Mouse (Mus musculus) layer of hippocampus, adult 11-12 months (tissue): Measurements from ENCODE around the gene Mpzl1.

ENCODE experiments used
- DNase-seq: peaks from one replicate; pipeline ENCODE4 v3.0.0; 2022; ENCODE audit warnings: low spot score

Mpzl1 gene

GRCm38 (mm10) chr1:165655482-165655881 lies 21.1 kb upstream of the Mpzl1 start:
- no peak for DNase-seq

- no peak for DNase-seq
Measured at GRCm38 (mm10) chr1:165655022-165655421, 20.7 kb upstream of the Mpzl1 start.

- no peak for DNase-seq
Measured at GRCm38 (mm10) chr1:165653126-165653885, 19.0 kb upstream of the Mpzl1 start.

DNA sequence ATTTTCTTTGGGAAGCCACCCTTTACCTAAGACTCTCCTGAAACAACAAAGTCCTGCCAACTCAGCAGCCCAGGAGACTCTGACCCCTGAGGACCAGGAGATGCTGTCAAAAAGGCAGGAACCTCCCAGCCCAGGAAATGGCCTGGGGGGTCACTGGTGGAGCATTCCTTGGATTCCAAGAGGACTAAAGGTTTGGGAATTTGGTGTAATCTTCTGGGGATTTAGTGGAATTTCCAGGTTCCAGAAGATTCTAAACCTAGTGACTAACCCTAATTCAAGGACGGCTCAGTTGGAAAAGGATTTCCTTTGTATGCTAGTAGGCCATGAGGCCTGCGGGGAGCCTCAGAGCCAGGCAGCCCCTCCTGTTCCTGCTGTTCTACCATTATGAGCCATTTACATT lies 18.2 kb upstream of the Mpzl1 start:
- no peak for DNase-seq

DNA sequence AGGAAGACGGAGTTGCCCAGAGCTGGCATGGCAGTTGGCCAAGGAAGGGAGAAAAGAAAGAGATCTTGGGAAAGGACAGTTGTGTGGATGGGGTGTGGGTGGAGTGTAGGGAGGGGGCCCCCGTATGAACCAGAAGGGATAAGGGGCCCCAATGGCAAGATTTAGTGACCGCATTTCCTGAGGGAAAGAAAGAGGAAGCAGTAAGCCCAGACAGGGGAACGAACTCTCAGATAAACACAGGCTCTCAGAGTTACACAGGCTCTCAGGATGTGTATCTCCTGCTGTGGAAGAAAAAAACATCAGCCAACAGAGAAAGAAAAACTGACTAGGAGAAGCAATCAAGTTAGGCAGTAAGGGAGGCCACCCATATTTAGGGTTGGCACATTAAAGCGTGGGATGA lies 16.8 kb upstream of the Mpzl1 start:
- DNase-seq: no peak

DNA sequence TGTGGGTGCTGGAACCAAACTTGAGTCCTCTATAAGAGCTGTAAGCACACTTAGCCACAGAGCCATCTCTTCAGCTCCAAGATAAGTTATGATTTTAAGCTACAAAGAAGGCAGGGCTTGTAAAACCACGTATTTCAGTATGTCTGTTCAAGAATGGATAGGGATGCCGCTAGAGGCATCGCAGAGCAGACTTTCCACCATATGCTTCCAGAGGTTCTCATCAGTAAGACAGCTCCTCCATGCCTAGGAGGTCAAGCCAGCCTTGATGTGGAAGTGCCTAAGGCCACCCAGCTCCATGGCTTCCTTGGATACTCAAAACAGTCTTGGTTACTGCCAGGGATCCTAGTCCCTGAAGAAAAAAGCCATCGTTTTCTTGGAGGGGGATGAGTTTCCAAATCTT lies 10.8 kb upstream of the Mpzl1 start:
- DNase-seq: no peak

GRCm38 (mm10) chr1:165643735-165644134 lies 9.4 kb upstream of the Mpzl1 start:
- DNase-seq: no peak

GRCm38 (mm10) chr1:165642780-165643311 lies 8.5 kb upstream of the Mpzl1 start:
- DNase-seq: peak; percentile 43

- DNase-seq: peak; percentile 90
Measured at GRCm38 (mm10) chr1:165641786-165642771, 7.7 kb upstream of the Mpzl1 start.

GRCm38 (mm10) chr1:165641271-165641771 lies 7.0 kb upstream of the Mpzl1 start:
- DNase-seq: peak; percentile 83

GRCm38 (mm10) chr1:165636289-165636688 lies 2.0 kb upstream of the Mpzl1 start:
- DNase-seq: no peak

DNA sequence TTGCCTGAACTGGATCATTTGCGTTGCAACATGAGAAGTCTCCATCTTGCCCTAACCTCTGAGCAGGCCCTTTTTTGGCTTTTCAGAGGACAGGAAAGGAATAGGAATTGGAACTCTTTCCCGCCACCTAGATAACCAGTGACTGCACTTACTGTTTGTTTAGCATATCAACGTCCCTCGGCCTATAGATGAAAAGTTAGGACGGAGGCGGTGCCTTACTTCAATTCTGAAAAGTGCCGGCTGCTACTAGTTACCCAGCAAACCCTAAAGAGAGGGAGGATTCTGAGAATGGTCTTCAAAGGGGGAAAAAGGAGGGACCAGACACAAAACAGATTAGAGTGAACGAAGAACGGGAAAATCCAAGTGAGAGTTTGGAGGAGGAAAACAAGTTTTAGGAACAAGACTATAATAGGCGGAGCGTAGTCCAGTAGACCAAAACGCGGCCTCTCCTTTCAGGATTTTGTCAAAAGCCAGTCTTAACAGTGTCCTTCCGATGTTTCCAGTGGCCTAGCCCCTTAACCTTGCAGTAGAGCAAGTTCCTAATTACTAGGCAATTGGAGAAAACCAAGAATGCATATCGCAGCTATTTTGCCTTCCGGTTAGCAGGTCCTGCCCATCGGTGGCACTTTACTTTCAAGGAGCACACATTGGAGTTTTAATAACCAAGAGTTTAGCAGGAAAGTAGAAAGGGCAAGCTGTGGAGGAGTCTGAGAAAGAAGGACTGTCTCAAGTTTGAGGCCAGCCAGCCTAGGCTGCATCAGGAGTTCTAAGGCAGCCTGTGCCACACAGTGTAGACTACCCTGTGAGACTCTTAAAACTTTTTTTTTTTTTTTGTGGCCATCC lies 938 bp upstream of the Mpzl1 start:
- no peak for DNase-seq

DNA sequence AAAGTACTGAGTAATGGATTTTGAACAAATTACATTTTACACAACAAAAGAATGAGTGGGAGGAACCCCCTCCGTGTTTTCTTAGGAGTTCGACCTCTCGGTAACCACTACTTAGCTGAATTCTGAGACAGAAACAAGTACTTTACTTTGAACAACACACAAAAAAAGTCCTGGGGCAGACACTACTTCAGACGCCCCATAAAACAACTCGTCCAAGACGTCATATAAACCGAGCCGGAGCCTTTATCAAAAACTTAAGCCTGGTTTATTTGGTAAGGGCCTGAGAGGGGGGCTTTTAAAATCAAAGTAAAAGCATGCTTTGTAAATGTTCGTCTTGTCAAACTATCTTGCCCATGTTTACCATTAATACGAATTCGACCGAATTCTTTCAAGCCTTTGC lies 993 bp downstream of the Mpzl1 start:
- no peak for DNase-seq

DNA sequence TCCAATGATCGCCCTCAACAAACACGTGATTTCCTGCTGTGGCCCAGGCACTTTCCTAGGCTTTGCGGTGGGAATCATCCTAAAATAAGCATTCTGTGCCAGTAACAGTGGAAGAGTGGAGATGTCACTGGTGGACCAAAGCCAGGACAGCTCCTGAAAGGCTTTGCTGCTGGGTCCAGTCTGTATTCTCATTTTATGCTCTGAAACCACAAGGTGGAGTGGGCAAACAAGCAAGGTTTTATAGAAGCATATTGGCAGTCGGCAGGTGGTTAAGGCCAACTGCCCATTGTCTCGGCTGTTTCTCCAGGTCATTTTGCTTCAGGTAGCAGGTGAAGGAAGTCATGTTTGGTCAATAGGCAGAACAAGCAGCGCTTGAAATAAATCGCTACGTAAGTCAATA lies 3.2 kb downstream of the Mpzl1 start:
- DNase-seq: no peak

- no peak for DNase-seq
Measured at GRCm38 (mm10) chr1:165629975-165630374, 4.4 kb downstream of the Mpzl1 start.

DNA sequence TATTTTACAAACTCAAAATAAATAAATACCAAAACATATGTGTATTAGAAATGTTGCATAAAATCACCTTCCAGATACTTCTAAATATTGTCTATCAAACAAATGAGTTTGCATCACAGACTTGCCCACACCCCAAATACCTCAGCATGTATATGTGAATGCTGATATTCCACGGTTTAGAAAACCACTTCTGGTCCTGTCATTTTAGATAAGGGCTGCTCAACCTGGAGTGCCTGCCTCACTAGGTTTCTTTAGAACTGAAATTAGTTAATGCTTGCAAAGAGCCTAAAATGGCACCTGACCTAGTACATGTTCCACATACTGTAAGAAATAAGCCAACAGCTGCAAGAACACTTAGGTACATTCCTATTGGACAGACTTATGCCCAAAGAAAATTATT lies 5.7 kb downstream of the Mpzl1 start:
- no peak for DNase-seq

- no peak for DNase-seq
Measured at GRCm38 (mm10) chr1:165625896-165626295, 8.4 kb downstream of the Mpzl1 start.

GRCm38 (mm10) chr1:165625058-165625457 lies 9.3 kb downstream of the Mpzl1 start:
- DNase-seq: no peak

DNA sequence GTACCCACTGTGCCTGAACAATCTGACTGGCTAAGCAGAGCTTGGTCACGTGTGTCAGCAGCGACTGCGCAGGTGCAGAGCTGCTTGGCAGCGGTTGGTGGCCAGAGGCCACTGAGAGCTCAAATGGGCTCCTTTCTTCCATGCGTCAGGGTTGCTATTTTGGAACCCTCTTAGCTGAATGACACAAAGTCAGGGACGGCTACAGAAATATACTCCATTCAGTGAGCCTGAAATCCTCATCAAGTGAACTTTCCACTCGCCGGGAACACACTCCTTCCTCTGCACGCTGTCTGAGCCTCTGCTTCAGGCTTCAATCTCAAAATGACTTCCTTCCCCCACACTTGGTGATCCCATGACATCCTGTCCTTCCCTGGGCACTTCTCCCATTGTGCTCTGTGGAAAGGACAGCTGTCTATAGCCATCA lies 16.1 kb downstream of the Mpzl1 start:
- peak; percentile 47 for DNase-seq

- no peak for DNase-seq
Measured at GRCm38 (mm10) chr1:165617166-165617891, 17.0 kb downstream of the Mpzl1 start.

GRCm38 (mm10) chr1:165616652-165617051 lies 17.7 kb downstream of the Mpzl1 start:
- DNase-seq: no peak
